In the genomic region with DNA sequence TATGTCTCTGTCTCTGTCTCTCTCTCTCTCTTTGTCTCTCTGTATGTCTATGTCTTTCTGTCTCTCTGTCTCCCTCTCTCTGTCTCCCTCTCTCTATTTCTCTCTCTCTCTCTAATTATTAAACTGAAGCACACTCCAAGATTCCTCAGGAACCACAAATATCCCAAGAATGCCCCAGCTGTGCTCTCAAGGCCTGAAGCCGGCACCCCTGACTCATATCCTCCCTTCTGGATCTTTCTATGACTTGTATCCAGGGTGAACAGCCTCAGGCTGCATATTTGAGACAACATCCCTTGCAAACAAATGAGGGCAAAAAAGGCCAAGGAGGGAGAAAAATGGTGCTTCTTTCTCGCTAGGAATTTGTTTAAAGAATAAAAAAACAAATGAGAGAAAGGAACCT, we compare ENCODE assay signal across 13 mouse cellular contexts. TPM values are rescaled to one million over a fixed set of nuclear protein-coding genes. Genes with fewer than 3 reads are reported as not detected.
A peak's percentile ranks its signal among the peaks of the same experiment; 100 is the strongest.
DNase-seq lines count a peak whose midpoint lies in the region; ATAC-seq and TF ChIP-seq lines count a peak whose summit lies in the region.
"Had no signal": no experiment of that assay in that cellular context is flagged by ENCODE, and none has a peak within 500 bp of the region (broad histone marks: within the 10 kb centered on the region; RNA-seq: fewer than 3 reads in every experiment).

A gene (plus strand): TSS at position 2 of the 400 bp plus-strand sequence.

- H3K27ac ChIP-seq in kidney, adult 2 months (ENCODE audit: insufficient read depth, low read depth, low read length): peak within 1 kb of the TSS; percentile 52; the same call in 1 of the 2 replicates
- H3K27ac ChIP-seq in kidney, embryonic 14.5 days (ENCODE audit: low read depth, low read length): no peak within 1 kb of the TSS
- 0 out of 2 replicates have a peak within 1 kb of the TSS, but pooled peaks have one; percentile 14 for H3K27ac ChIP-seq in kidney, embryonic 15.5 days
- H3K27ac ChIP-seq: forebrain, embryonic 12.5 days had no signal

- peaks cover 8% of the 10 kb centered on the region for H3K4me1 ChIP-seq in kidney, adult 2 months (ENCODE audit: control insufficient read depth, insufficient read depth, low read length)
- H3K4me1 ChIP-seq in kidney, embryonic 14.5 days (ENCODE audit: control insufficient read depth, insufficient read depth, low read length): peaks cover 10% of the 10 kb centered on the region; the same call in 1 of the 2 replicates
- H3K4me1 ChIP-seq in kidney, embryonic 15.5 days: peaks cover 16% of the 10 kb centered on the region
- H3K4me1 ChIP-seq: forebrain, embryonic 12.5 days had no signal

- no peak within 1 kb of the TSS for H3K4me2 ChIP-seq in kidney, embryonic 14.5 days (replicated peaks; ENCODE audit: low read depth, low read length)
- H3K4me2 ChIP-seq in kidney, embryonic 15.5 days: no peak within 1 kb of the TSS
- H3K4me2 ChIP-seq: forebrain, embryonic 12.5 days had no signal

- no peaks in the 10 kb centered on the region for H3K36me3 ChIP-seq in kidney, adult 2 months (ENCODE audit: control insufficient read depth, insufficient read depth, low read length)
- no peaks in the 10 kb centered on the region for H3K36me3 ChIP-seq in kidney, embryonic 14.5 days (ENCODE audit: control insufficient read depth, insufficient read depth, low read length)
- no peaks in the 10 kb centered on the region for H3K36me3 ChIP-seq in kidney, embryonic 15.5 days
- H3K36me3 ChIP-seq: forebrain, embryonic 12.5 days had no signal

- TF ChIP-seq CTCF in kidney, adult 2 months (conservative IDR thresholded peaks at IDR 0.05; ENCODE audit: insufficient read depth, insufficient read length, low read depth, low read length): no peak

- peaks cover 8% of the 10 kb centered on the region for H3K9me3 ChIP-seq in kidney, embryonic 14.5 days (ENCODE audit: control insufficient read depth, low read length)
- H3K9me3 ChIP-seq in kidney, embryonic 15.5 days (replicated peaks): peaks cover 6% of the 10 kb centered on the region; the same call in 1 of the 2 replicates
- H3K9me3 ChIP-seq: forebrain, embryonic 12.5 days had no signal

- DNase-seq in adrenal gland, adult (ENCODE audit: inconsistent age in 2 of 2, low spot score in 1 of 2): peak; percentile 62 to 70
- no peak for DNase-seq in adrenal gland, postnatal 4 days (ENCODE audit: low spot score in 2 of 2)
- peak; percentile 71 for DNase-seq in kidney, adult 2 months
- DNase-seq in lung, postnatal 4 days: peak; percentile 44 to 70
- DNase-seq in left cerebral cortex, postnatal 36 days (ENCODE audit: low spot score in 2 of 2): no peak
- DNase-seq in testis, postnatal 10 days (ENCODE audit: low spot score): no peak
- DNase-seq: layer of hippocampus, postnatal 36 days had no signal

- TF ChIP-seq POLR2A in kidney, adult 2 months (IDR thresholded peaks at IDR 0.05; ENCODE audit: low read depth, low read length): no peak

- no peak within 1 kb of the TSS for H3K9ac ChIP-seq in kidney, embryonic 14.5 days (ENCODE audit: low read depth, low read length)
- H3K9ac ChIP-seq in kidney, embryonic 15.5 days: no peak within 1 kb of the TSS
- H3K9ac ChIP-seq: forebrain, embryonic 12.5 days had no signal

- no peak for ATAC-seq in kidney, embryonic 14.5 days (ENCODE audit: low FRiP score, low TSS enrichment)
- ATAC-seq in kidney, embryonic 15.5 days (replicated peaks; ENCODE audit: low FRiP score): no peak

- H3K27me3 ChIP-seq in kidney, adult 2 months (replicated peaks; ENCODE audit: control insufficient read depth, insufficient read depth, low read length): no peaks in the 10 kb centered on the region
- no peaks in the 10 kb centered on the region for H3K27me3 ChIP-seq in kidney, embryonic 14.5 days (ENCODE audit: control insufficient read depth, insufficient read depth, low read length)
- no peaks in the 10 kb centered on the region for H3K27me3 ChIP-seq in kidney, embryonic 15.5 days
- H3K27me3 ChIP-seq: forebrain, embryonic 12.5 days had no signal

- 33% methylated on average over 2 of the region's 2 CpGs for WGBS in kidney, adult 2 months
- WGBS in kidney, embryonic 14.5 days: 41% methylated on average over 2 of the region's 2 CpGs
- WGBS in kidney, embryonic 15.5 days: 37% methylated on average over 2 of the region's 2 CpGs

- intact Hi-C loops in left cerebral cortex, postnatal 36 days (cut with DNase I): no loop called here

- H3K4me3 ChIP-seq in kidney, adult 2 months (ENCODE audit: insufficient read depth, low read depth, low read length): no peak within 1 kb of the TSS
- H3K4me3 ChIP-seq in kidney, embryonic 14.5 days (ENCODE audit: low read length): no peak within 1 kb of the TSS
- no peak within 1 kb of the TSS for H3K4me3 ChIP-seq in kidney, embryonic 15.5 days (replicated peaks)
- H3K4me3 ChIP-seq: forebrain, embryonic 12.5 days had no signal

RNA-seq across cellular contexts. Expression of the gene that starts here (rescaled TPM):
- total RNA-seq in adrenal gland, postnatal 4 days (2021): not detected
- not detected in 2 replicates for polyA plus RNA-seq in kidney, adult 2 months (2012; rRNA removed)
- not detected in 2 replicates for polyA plus RNA-seq in kidney, embryonic 14.5 days (2014; fragmentation: Nextera tagmentation; extraction: Ambion mirVana)
- polyA plus RNA-seq in kidney, embryonic 15.5 days (2015; fragmentation: Nextera tagmentation; extraction: Ambion mirVana): not detected in 2 replicates
- not detected for total RNA-seq in left cerebral cortex, postnatal 36 days (2021)
- total RNA-seq: layer of hippocampus, postnatal 36 days; megakaryocyte, adult 5-6 weeks had no signal
- polyA plus RNA-seq: forebrain, embryonic 12.5 days; hindbrain, embryonic 11.5 days; neural tube, embryonic 14.5 days had no signal

Comparison
In these comparisons a context has a peak if more than half of its experiments do, and no peak if none do; other contexts are left out.
1. DNase-seq: peak in adrenal gland, adult (2 of 2) and lung, postnatal 4 days (2 of 2); none in adrenal gland, postnatal 4 days (0 of 2), left cerebral cortex, postnatal 36 days (0 of 2) and testis, postnatal 10 days (single experiment).
2. Peak in DNase-seq and H3K27ac ChIP-seq in kidney, adult 2 months; RNA of the gene not detected or under 1 TPM.